Mouse (Mus musculus) myocyte (in vitro differentiated cells): ENCODE measurements around the gene Mettl27.

ENCODE experiments used
- CEBPB ChIP-seq: IDR thresholded peaks from 2 replicates; pipeline ENCODE4 v1.6.1; 2011; ENCODE audit warnings: mild to moderate bottlenecking, moderate library complexity; ENCODE audit not compliant: poor library complexity, insufficient read depth, severe bottlenecking
- MAX ChIP-seq: IDR thresholded peaks from one replicate; pipeline ENCODE4 v1.6.1; 2011; ENCODE audit warnings: low read depth, mild to moderate bottlenecking, control low read depth
- POLR2A ChIP-seq: IDR thresholded peaks from one replicate; pipeline ENCODE4 v1.6.1; 2011; ENCODE audit warnings: low read depth, mild to moderate bottlenecking, control low read depth, moderate library complexity; ENCODE audit not compliant: insufficient read length
- POLR2AphosphoS2 ChIP-seq: IDR thresholded peaks from one replicate; pipeline ENCODE4 v1.6.1; 2011; ENCODE audit warnings: low read depth, control low read depth; ENCODE audit not compliant: insufficient read length
- TCF12 ChIP-seq: IDR thresholded peaks from one replicate; pipeline ENCODE4 v1.6.1; 2011; ENCODE audit warnings: mild to moderate bottlenecking, control low read depth; ENCODE audit not compliant: poor library complexity, insufficient read depth, severe bottlenecking
- TCF3 ChIP-seq: IDR thresholded peaks from one replicate; pipeline ENCODE4 v1.6.1; 2011; ENCODE audit warnings: low read depth, control low read depth; ENCODE audit not compliant: insufficient read length
- USF1 ChIP-seq: IDR thresholded peaks from one replicate; pipeline ENCODE4 v1.6.1; 2011; ENCODE audit warnings: low read depth, mild to moderate bottlenecking, control low read depth, moderate library complexity

GRCm38 (mm10) chr5:134901644-134902027, 30.5 kb upstream of the Mettl27 start:
- TF ChIP-seq POLR2A = no peak
- no peak for TF ChIP-seq TCF3
- TF ChIP-seq USF1 = no peak
- TF ChIP-seq TCF12 = no peak
- no peak for TF ChIP-seq MAX
- no peak for TF ChIP-seq POLR2AphosphoS2
- no peak for TF ChIP-seq CEBPB
